Mouse (Mus musculus) erythroblast, embryonic 14.5 days (primary cell): Measurements from ENCODE around the gene Spata16.

Source experiments
- GATA1 ChIP-seq: IDR thresholded peaks from 2 replicates; pipeline ENCODE4 v1.6.1; 2012; ENCODE audit warnings: low read length, inconsistent platforms, mixed read lengths
- TAL1 ChIP-seq: IDR thresholded peaks from 3 replicates; pipeline ENCODE4 v1.6.1; 2012; ENCODE audit warnings: low read length, inconsistent platforms, mixed read lengths

DNA sequence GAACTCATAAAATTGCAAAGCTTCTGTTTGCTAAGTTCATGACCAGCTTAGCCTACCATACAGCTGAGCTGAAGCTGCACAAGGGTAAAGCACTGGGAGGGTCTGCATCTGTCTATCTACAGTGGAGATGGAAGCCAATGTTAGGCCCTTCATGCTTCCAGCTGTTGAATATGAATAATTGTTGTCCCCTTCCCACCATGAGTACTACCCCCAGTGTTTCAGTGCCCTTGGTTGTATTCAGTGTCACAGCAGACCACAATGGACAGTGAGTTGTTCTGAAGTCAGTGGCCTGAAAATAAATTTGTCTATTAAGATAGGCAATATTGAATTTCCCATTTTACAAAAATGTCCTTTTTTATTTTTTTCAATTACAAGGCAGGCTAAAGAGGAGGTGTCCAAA is 212.8 kb downstream of the Spata16 start:
- TF ChIP-seq GATA1 (no peak), TAL1 (no peak)
